Mouse (Mus musculus) MEL (cell line): Measurements from ENCODE around the gene Hsd17b12.

Experiments
- CTCF ChIP-seq, 3 experiments: IDR thresholded peaks in 2 of 3; conservative IDR thresholded peaks in 1 of 3; 2 replicates each; pipeline ENCODE4 v1.5.1; 2011 to 2012; ENCODE audit warnings: low read length in 3 of 3, low read depth in 2 of 3, mild to moderate bottlenecking in 2 of 3, improper control_type of control experiment in 1 of 3, inconsistent platforms in 1 of 3, mixed read lengths in 1 of 3, moderate library complexity in 1 of 3; ENCODE audit not compliant: control insufficient read depth in 1 of 3, insufficient read depth in 1 of 3, poor library complexity in 1 of 3, severe bottlenecking in 1 of 3
- EP300 ChIP-seq, 2 experiments: IDR thresholded peaks; 2 replicates each; pipeline ENCODE4 v1.6.1; 2011; ENCODE audit warnings: improper control_type of control experiment in 2 of 2, low read length in 2 of 2, low read depth in 1 of 2, mild to moderate bottlenecking in 1 of 2
- GATA1 ChIP-seq: IDR thresholded peaks from 2 replicates; pipeline ENCODE4 v1.6.1; 2011; ENCODE audit warnings: low read depth, low read length, improper control_type of control experiment
- MAFK ChIP-seq: IDR thresholded peaks from 2 replicates; pipeline ENCODE4 v1.6.1; 2011; ENCODE audit warnings: low read depth, mild to moderate bottlenecking, low read length, improper control_type of control experiment, borderline replicate concordance
- MEF2A ChIP-seq: IDR thresholded peaks from 2 replicates; pipeline ENCODE4 v1.6.1; 2014; ENCODE audit warnings: low read depth, mild to moderate bottlenecking, inconsistent platforms, low read length, improper control_type of control experiment; ENCODE audit not compliant: poor library complexity, insufficient replicate concordance, severe bottlenecking; ENCODE audit errors: extremely low read depth
- MXI1 ChIP-seq: IDR thresholded peaks from 2 replicates; pipeline ENCODE4 v1.6.1; 2011; ENCODE audit warnings: mild to moderate bottlenecking, low read depth, low read length, improper control_type of control experiment
- NELFE ChIP-seq: IDR thresholded peaks from 2 replicates; pipeline ENCODE4 v1.6.1; 2011; ENCODE audit warnings: low read depth, low read length, improper control_type of control experiment
- POLR2A ChIP-seq, 2 experiments: IDR thresholded peaks; 2 replicates each; pipeline ENCODE4 v1.6.1; 2011 to 2012; ENCODE audit warnings: low read length in 2 of 2, mild to moderate bottlenecking in 2 of 2, control low read depth in 1 of 2, improper control_type of control experiment in 1 of 2, low read depth in 1 of 2, moderate library complexity in 1 of 2; ENCODE audit not compliant: control insufficient read depth in 1 of 2, insufficient read depth in 1 of 2, poor library complexity in 1 of 2
- POLR2AphosphoS2 ChIP-seq: IDR thresholded peaks from 2 replicates; pipeline ENCODE4 v1.6.1; 2011; ENCODE audit warnings: low read length, improper control_type of control experiment
- SIN3A ChIP-seq: IDR thresholded peaks from 2 replicates; pipeline ENCODE4 v1.6.1; 2012; ENCODE audit warnings: low read length, improper control_type of control experiment, inconsistent platforms
- TAL1 ChIP-seq: IDR thresholded peaks from 2 replicates; pipeline ENCODE4 v1.6.1; 2012; ENCODE audit warnings: mild to moderate bottlenecking, inconsistent platforms, low read length, moderate library complexity, mixed read lengths
- ZKSCAN1 ChIP-seq: IDR thresholded peaks from 2 replicates; pipeline ENCODE4 v1.6.1; 2012; ENCODE audit warnings: low read depth, mild to moderate bottlenecking, inconsistent platforms, low read length, improper control_type of control experiment, moderate library complexity

DNA sequence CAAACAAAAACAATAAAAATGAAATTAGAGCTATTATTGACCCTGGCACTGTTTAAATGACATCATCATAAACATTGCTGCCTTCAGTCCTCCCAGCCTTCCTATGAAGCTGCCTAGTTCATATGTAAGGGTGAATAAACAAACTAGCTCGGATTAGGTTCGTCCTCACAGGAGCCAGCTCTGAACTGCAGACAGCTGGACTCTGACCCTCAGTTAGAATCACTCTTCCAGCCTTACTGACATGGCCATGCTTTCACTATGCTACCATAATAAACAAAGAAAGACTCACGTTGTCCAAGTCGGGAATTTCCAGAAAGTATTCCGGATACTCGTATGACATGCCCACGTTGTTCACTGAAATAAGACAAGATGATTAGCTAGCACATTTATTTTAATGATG, 91.6 kb downstream of the Hsd17b12 start:
- TF ChIP-seq MEF2A, result no peak
- no peak for TF ChIP-seq ZKSCAN1
- no peak for TF ChIP-seq MAFK
- TF ChIP-seq CTCF (IDR thresholded peaks at IDR 0.05 in 2 of 3, conservative IDR thresholded peaks at IDR 0.05 in 1 of 3; ENCODE audit: control insufficient read depth in 1 of 3, insufficient read depth in 1 of 3, low read depth in 2 of 3, low read length in 3 of 3, poor library complexity in 1 of 3, severe bottlenecking in 1 of 3), result no peak
- no peak for TF ChIP-seq GATA1
- TF ChIP-seq SIN3A, result no peak
- TF ChIP-seq POLR2A (IDR thresholded peaks at IDR 0.05; ENCODE audit: control insufficient read depth in 1 of 2, insufficient read depth in 1 of 2, low read depth in 1 of 2, low read length in 2 of 2, poor library complexity in 1 of 2), result no peak
- TF ChIP-seq TAL1, result no peak
- TF ChIP-seq EP300 (IDR thresholded peaks at IDR 0.05; ENCODE audit: low read depth in 1 of 2, low read length in 2 of 2), result no peak
- TF ChIP-seq NELFE, result no peak
- no peak for TF ChIP-seq POLR2AphosphoS2
- TF ChIP-seq MXI1, result no peak
